Mouse (Mus musculus) thymus, adult 2 months (tissue): Measurements from ENCODE around the gene Cyp21a1.

Source experiments
- CTCF ChIP-seq: fragments of 200-500 bp; IDR thresholded peaks from 2 replicates; pipeline ENCODE4 v1.5.1; 2012; ENCODE audit warnings: mild to moderate bottlenecking, control low read depth, low read length, moderate library complexity, borderline replicate concordance; ENCODE audit not compliant: control insufficient read depth, poor library complexity, insufficient read depth; ENCODE audit errors: extremely low read depth
- POLR2A ChIP-seq: fragments of 200-500 bp; IDR thresholded peaks from 2 replicates; pipeline ENCODE4 v1.6.1; 2012; ENCODE audit warnings: mild to moderate bottlenecking, low read length, control low read depth, moderate library complexity; ENCODE audit not compliant: control insufficient read depth, poor library complexity, insufficient read depth; ENCODE audit errors: extremely low read depth

DNA sequence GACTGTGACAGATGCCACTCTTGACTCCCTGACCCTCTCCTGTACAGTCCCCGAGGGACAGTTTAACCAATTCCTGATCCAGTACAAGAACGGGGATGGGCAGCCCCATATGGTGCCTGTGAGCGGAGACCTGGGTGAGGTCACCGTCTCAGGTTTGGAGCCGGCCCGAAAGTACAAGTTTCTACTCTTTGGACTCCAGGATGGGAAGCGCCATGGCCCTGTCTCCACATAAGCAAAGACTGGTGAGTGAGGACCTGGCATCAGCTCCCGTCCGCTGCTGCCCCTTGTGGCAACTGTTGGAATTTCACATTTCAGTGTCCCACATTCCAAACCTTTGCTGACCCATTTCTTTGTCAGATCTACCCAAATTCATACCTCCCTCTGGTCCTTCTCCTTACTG lies 8.7 kb downstream of the Cyp21a1 start:
- no peak for TF ChIP-seq CTCF
- no peak for TF ChIP-seq POLR2A
